Mouse (Mus musculus) stomach, postnatal 0 days (tissue): ENCODE data around the gene Mxd1. TPM values are rescaled to one million over a fixed set of nuclear protein-coding genes. Genes with fewer than 3 reads are reported as not detected.
A peak's percentile ranks its signal among the peaks of the same experiment; 100 is the strongest.

ENCODE experiments used
- ATAC-seq: fragments of 200-750 bp; cut with Nextera tagmentation; 2 replicates; pipeline ENCODE4 v1.8.0; 2017; ENCODE audit not compliant: low FRiP score, low TSS enrichment
- DNase-seq: peaks from one replicate; pipeline ENCODE4 v3.0.0-alpha.2; 2016; ENCODE audit warnings: low spot score
- H3K27ac ChIP-seq: fragments of 300-500 bp; sonication (generic); replicated peaks from 2 replicates; pipeline ENCODE4 v1.5.1; 2014; ENCODE audit warnings: mild to moderate bottlenecking, control low read depth
- H3K27me3 ChIP-seq: fragments of 300-500 bp; sonication (generic); 2 replicates; pipeline ENCODE4 v1.6.1; 2014; ENCODE audit warnings: low read length; ENCODE audit not compliant: control insufficient read depth, insufficient read depth
- H3K36me3 ChIP-seq: fragments of 300-500 bp; sonication (generic); 2 replicates; pipeline ENCODE4 v1.6.1; 2014; ENCODE audit warnings: low read length, mixed read lengths; ENCODE audit not compliant: control insufficient read depth, insufficient read depth
- H3K4me1 ChIP-seq: fragments of 300-500 bp; sonication (generic); replicated peaks from 2 replicates; pipeline ENCODE4 v1.6.1; 2014; ENCODE audit warnings: antibody characterized with exemption; ENCODE audit not compliant: control insufficient read depth, insufficient read depth
- H3K4me2 ChIP-seq: fragments of 300-500 bp; sonication (generic); replicated peaks from 2 replicates; pipeline ENCODE4 v1.6.1; 2014; ENCODE audit warnings: low read depth, mild to moderate bottlenecking, control low read depth, moderate library complexity
- H3K4me3 ChIP-seq: fragments of 300-500 bp; sonication (generic); 2 replicates; pipeline ENCODE4 v1.5.1; 2014; ENCODE audit warnings: low read depth, low read length, control low read depth
- H3K9ac ChIP-seq: fragments of 300-500 bp; sonication (generic); 2 replicates; pipeline ENCODE4 v1.6.1; 2014; ENCODE audit warnings: mild to moderate bottlenecking, low read length, control low read depth, mixed read lengths
- H3K9me3 ChIP-seq: fragments of 300-500 bp; sonication (generic); 2 replicates; pipeline ENCODE4 v1.6.1; 2016; ENCODE audit warnings: low read length; ENCODE audit not compliant: control insufficient read depth
- CTCF ChIP-seq: IDR thresholded peaks from 2 replicates; pipeline ENCODE4 v1.5.1; 2016; ENCODE audit warnings: antibody characterized with exemption, low read depth, mild to moderate bottlenecking, moderate library complexity
- EP300 ChIP-seq: optimal IDR thresholded peaks from 2 replicates; pipeline ENCODE3; 2016; ENCODE audit warnings: antibody characterized with exemption
- WGBS: fragments of 180-500 bp; shearing (Covaris S2); extraction: QIAGEN DNeasy Blood & Tissue Kit; methylation state at CpG from one replicate; pipeline ENCODE4 v1.1.7; 2014; 5-methylcytosine and 5-hydroxymethylcytosine counted together
- polyA plus RNA-seq: library from polyadenylated mRNA; unstranded; fragments of >200 nt; fragmentation: Nextera tagmentation; extraction: Ambion mirVana; gene quantifications from 2 replicates; pipeline ENCODE4 v1.2.1, GENCODE M21; 2015

The Mxd1 gene
- polyA plus RNA-seq, 1 experiment from 2014 or later = 27.3 TPM

DNA sequence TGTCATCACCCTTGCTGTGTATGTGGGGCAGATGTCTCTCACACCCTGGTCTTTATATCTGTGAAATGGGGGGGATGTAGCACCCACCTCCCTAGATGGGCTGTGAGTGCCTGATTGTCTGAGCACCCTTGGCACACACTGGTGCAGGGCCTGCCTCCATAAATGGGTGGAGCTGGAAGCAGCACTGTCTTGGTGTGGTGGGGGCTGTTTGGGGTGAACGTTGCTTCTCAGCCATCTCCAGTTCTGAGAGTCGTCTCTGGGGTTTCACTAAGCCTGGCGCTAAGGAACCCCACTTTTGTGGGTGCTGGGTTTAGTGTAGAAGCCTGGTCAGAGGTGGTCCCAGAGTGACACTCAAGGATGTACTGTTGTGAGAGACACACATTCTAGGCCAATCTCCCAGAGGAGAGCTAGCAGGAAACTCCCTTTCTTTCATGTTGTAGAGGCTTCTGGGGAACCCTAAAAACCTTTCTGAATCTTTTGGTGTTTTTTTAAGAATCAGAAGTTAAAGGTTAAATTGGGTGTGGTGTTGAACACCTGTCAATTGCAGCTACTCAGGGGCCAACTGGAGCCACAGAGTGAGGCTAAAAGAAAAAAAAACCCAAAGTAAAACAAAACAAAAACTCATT, 24.1 kb downstream of the Mxd1 start:
- Histone ChIP-seq H3K27me3 (no peaks in the 10 kb centered on the region), H3K4me2 (no peak overlapping the region), H3K4me3 (no peak overlapping the region), H3K9me3 (no peaks in the 10 kb centered on the region), H3K4me1 (no peaks in the 10 kb centered on the region), H3K27ac (no peak overlapping the region), H3K36me3 (peaks cover 3% of the 10 kb centered on the region; the same call in 1 of the 2 replicates), H3K9ac (no peak overlapping the region)
- ATAC-seq (no peak), DNase-seq (no peak)
- TF ChIP-seq CTCF = no peak
- no peak for TF ChIP-seq EP300
- WGBS = 84% methylated on average over 3 of the region's 3 CpGs

DNA sequence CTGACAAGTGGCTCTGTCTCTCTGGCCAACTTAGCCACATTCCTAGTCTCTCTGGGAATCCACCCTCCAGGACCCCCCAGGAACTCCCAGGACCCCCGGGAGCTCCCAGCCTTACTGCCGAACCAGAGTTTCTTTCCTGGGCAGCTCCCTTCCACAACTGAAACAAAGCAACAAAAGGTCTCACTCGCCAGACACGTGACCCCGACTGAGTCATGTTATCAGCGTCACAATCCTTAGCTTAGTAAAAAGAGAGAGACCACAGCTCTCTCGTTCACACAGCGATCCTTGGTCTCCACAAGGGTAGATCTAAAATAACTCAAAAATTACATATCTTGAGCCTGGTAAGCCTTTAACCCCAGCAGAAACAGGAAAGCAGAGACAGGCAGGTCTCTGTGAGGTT, 27.2 kb downstream of the Mxd1 start:
- 49% methylated on average over 8 of the region's 8 CpGs for WGBS
- H3K36me3 ChIP-seq = no peaks in the 10 kb centered on the region
- no peaks in the 10 kb centered on the region for H3K9me3 ChIP-seq
- H3K4me1 ChIP-seq = no peaks in the 10 kb centered on the region
- H3K27ac ChIP-seq = peak overlapping the region; percentile 24; the same call in 1 of the 2 replicates
- H3K9ac ChIP-seq = no peak overlapping the region
- H3K4me3 ChIP-seq = no peak overlapping the region
- no peak overlapping the region for H3K4me2 ChIP-seq
- no peak for ATAC-seq
- no peak for TF ChIP-seq EP300
- TF ChIP-seq CTCF = no peak
- no peaks in the 10 kb centered on the region for H3K27me3 ChIP-seq
- peak; percentile 38 for DNase-seq

DNA sequence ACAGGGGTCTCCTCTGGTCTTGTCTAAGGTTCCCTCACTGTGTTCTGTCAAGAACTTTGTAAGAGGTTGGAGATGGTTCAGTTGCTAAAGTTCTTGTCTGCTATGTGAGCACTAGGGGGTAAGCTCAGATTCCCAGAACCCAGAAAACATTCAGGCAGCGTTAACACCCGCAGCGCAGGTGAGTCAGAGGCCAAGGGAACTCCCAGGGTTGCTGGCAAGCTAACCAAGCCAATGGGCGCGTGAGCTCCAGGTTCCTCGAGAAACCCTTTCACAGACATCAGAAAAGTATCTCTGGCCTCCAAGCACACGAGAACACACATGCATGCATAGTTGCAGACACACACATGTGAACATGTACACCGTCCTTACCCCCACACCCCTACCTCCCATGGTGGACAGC, 28.2 kb downstream of the Mxd1 start:
- DNase-seq (peak; percentile 55), ATAC-seq (no peak)
- H3K4me2 ChIP-seq = no peak overlapping the region
- H3K36me3 ChIP-seq = no peaks in the 10 kb centered on the region
- H3K9ac ChIP-seq = no peak overlapping the region
- peak overlapping the region; percentile 24; the same call in 1 of the 2 replicates for H3K27ac ChIP-seq
- no peaks in the 10 kb centered on the region for H3K9me3 ChIP-seq
- H3K4me1 ChIP-seq = no peaks in the 10 kb centered on the region
- 68% methylated on average over 8 of the region's 8 CpGs for WGBS
- TF ChIP-seq EP300 (no peak), CTCF (no peak)
- H3K27me3 ChIP-seq = no peaks in the 10 kb centered on the region
- H3K4me3 ChIP-seq = no peak overlapping the region

DNA sequence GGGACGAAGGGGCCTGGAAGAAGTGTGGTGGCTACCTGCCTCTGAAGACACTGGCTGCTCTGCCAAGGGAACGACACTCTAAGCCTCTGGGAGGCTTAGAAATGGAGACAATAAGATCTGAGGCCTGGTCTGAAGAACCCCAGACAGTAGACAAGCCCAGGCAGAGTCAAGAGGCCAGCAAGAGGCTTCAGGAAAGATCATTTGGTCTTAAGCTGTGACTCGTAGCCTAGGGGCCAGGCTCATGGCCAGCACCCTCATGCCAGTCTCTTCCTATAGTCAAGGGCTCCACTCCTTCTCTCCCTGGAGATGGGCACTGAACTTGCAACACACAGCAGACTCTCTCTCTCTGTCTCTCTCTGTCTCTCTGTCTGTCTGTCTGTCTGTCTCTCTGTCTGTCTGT, 28.8 kb downstream of the Mxd1 start:
- Histone ChIP-seq H3K9me3 (no peaks in the 10 kb centered on the region), H3K36me3 (no peaks in the 10 kb centered on the region), H3K4me2 (no peak overlapping the region), H3K9ac (no peak overlapping the region), H3K27ac (no peak overlapping the region), H3K4me3 (no peak overlapping the region), H3K4me1 (no peaks in the 10 kb centered on the region), H3K27me3 (no peaks in the 10 kb centered on the region)
- ATAC-seq (no peak), DNase-seq (no peak)
- no peak for TF ChIP-seq EP300
- no peak for TF ChIP-seq CTCF
- 76% methylated on average over 3 of the region's 3 CpGs for WGBS

DNA sequence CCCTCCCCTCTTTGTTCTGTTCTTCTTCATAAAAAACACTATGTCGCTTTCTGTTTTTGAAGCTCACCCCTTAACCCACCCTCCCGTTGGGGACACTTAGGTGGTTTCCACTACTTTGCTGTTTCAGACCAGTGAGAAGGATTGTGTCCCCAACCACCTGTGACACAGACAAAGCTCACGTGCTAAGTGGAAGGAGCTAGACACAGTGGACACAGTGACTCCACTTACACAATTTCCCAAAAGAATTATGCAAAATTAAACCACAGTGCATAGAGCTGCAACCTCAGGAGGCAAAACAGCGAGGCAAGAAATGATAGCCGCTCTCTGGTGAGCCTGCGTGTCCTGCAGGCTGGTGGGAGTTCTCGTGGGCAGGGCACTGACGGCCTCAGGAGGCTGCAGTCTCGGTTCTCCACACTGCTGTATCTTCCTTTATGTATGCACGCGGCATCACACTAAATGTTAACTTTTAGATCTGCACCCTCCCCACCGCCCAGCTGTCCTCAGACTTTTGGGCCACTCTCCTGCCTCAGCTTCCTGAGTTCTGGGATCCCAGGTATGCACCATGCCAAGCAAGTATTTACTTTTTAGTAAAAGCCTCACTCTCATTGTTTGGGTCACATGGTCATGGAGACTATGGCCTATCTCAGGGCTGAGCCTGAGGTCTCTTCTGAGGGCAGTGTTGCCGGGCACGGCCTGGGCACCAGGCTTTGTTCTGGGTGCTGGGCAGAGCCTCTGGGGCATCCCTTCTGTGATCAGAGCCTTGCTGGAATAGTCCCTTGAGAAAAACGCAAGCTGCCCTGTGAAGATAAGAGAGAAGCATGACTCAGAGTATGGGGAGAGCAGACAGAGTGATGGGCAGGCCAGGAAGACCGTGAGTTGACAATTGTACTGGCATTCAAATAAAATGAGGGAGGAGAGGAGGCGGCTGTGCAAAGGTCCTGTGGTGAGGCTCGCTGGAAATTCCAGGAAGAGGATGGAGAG, 29.5 kb downstream of the Mxd1 start:
- no peak for DNase-seq
- H3K36me3 ChIP-seq = no peaks in the 10 kb centered on the region
- no peaks in the 10 kb centered on the region for H3K4me1 ChIP-seq
- TF ChIP-seq CTCF (no peak), EP300 (no peak)
- no peak overlapping the region for H3K9ac ChIP-seq
- H3K27ac ChIP-seq = no peak overlapping the region
- 82% methylated on average over 18 of the region's 18 CpGs for WGBS
- no peaks in the 10 kb centered on the region for H3K27me3 ChIP-seq
- H3K4me3 ChIP-seq = no peak overlapping the region
- ATAC-seq = no peak
- H3K9me3 ChIP-seq = no peaks in the 10 kb centered on the region
- H3K4me2 ChIP-seq = no peak overlapping the region

DNA sequence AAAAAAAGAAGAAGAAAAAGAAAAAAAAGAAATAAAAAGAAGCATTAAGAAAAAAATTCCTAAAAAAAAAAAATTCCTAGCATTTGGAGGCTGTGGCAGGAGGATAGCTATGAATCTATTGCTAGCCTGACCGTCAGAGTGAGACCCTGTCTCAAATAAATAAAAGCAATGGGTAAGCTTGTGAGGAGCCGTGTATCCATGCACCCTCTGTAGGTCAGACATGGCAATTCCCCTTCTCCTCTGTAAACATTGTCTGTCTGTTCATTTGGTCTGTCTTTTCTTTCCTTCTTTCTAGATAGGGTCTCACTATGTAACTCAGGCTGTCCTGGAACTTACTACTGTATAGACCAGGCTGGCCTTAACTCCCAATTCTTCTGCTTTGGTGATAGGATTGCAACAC, 30.5 kb downstream of the Mxd1 start:
- Histone ChIP-seq H3K27me3 (no peaks in the 10 kb centered on the region), H3K9ac (no peak overlapping the region), H3K4me2 (no peak overlapping the region), H3K36me3 (no peaks in the 10 kb centered on the region), H3K27ac (no peak overlapping the region), H3K4me1 (no peaks in the 10 kb centered on the region), H3K4me3 (no peak overlapping the region), H3K9me3 (no peaks in the 10 kb centered on the region)
- DNase-seq (no peak), ATAC-seq (no peak)
- 21% methylated on average over 2 of the region's 2 CpGs for WGBS
- TF ChIP-seq EP300 (no peak), CTCF (peak; percentile 71)
